Mouse (Mus musculus): ENCODE measurements at regions not wholly inside any gene's neighbourhood (a gene's known extent, or its start where the extent isn't known, plus 50 kb on each side); places are given as distances from the start of the nearest gene placed in this dataset.

DNA sequence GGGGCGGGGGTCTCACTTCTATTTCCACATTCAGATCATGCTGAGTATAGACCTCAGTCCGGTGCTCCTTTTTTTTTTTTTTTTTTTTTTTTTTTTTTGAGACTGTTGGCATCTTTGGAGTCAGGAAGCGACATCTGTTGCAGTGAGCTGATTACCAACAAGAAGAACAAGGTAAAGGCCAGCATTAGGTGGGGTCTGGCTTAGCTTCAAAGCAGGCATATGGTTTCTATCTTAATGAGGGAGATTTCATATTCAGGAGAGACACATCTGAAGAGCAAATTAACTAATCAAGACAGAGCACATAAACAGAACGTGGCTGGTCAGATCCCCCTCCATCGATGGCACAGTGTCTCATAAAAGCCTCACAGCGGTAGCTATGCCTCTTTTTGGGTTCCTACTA, 132.6 kb downstream of the Fzd1 start:
- Histone ChIP-seq H3K4me3 (ENCODE audit: low read depth, low read length) (no peak overlapping the region), H3K4me2 (ENCODE audit: low read length) (no peak overlapping the region), H3K4me1 (ENCODE audit: control insufficient read depth, insufficient read depth, low read length) (peaks cover 17% of the 10 kb centered on the region), H3K9ac (ENCODE audit: low read length) (no peak overlapping the region), H3K36me3 (ENCODE audit: control insufficient read depth, insufficient read depth, low read length) (no peaks in the 10 kb centered on the region), H3K27ac (ENCODE audit: low read depth, low read length) (no peak overlapping the region), H3K27me3 (replicated peaks; ENCODE audit: control insufficient read depth, insufficient read depth, low read length) (no peaks in the 10 kb centered on the region), H3K9me3 (replicated peaks; ENCODE audit: control insufficient read depth, low read length) (no peaks in the 10 kb centered on the region)
- DNase-seq (ENCODE audit: low spot score) (peak; percentile 38), ATAC-seq (no peak; the same call in 1 of the 2 replicates)
- WGBS: 55% methylated on average over 6 of the region's 6 CpGs

DNA sequence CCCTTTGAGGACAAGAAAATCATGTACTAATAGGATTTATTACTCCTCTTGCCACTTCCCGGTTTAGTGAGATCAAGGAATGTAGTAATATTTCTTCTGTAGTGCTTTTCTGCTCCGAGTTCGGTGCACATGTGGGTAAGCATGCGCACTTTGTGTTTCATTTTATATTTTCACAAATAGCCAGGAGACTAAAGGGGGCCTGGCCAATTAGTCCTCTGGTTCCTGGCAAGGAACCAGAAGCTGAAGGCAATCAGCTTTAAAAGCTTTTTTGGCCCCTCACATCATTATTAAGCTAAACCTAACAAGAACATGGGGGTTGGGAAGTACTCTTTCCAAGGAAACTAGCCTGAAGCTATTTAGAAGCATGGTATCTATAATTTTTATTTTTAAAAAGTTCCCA, 134.2 kb downstream of the Fzd1 start:
- Histone ChIP-seq H3K27me3 (replicated peaks; ENCODE audit: control insufficient read depth, insufficient read depth, low read length) (no peaks in the 10 kb centered on the region), H3K4me3 (ENCODE audit: low read depth, low read length) (no peak overlapping the region), H3K4me2 (ENCODE audit: low read length) (no peak overlapping the region), H3K9me3 (replicated peaks; ENCODE audit: control insufficient read depth, low read length) (no peaks in the 10 kb centered on the region), H3K9ac (ENCODE audit: low read length) (no peak overlapping the region), H3K36me3 (ENCODE audit: control insufficient read depth, insufficient read depth, low read length) (no peaks in the 10 kb centered on the region), H3K27ac (ENCODE audit: low read depth, low read length) (no peak overlapping the region), H3K4me1 (ENCODE audit: control insufficient read depth, insufficient read depth, low read length) (peaks cover 17% of the 10 kb centered on the region)
- WGBS: 9% methylated on average over 4 of the region's 4 CpGs
- peak; percentile 88 for DNase-seq (ENCODE audit: low spot score)
- peak; percentile 78 for ATAC-seq

DNA sequence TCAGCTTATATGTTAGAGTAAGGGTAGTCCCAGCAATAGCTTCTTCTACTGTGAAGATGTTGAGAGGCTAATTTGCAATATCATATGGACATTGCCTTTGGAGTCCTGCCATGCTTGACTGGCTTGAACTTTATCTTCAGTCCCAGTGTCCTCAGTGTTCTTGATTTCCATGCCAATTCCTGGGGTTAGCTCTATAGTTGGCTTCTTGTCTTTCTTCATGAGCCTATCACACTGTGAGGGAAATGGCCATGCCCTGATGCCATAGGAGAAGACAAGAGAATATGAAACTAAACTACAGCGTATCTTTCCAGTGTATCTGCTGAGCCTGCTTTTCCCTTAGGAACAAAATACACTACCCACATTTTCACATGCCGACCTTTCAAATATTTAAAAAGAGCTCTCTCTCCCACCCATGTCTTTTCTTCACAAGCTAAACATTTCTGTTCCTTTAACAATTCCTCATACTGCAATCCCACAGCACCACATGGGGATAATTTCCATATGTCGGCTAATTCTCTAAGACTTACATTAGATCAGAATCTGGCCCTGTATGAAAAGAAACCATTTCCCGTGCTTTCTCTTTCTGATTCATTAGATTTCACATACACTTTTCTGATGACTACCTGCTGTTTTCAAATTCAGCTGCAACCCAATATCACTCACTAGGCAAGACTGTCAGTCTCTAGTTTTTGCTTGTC, 137.2 kb downstream of the Fzd1 start:
- no peak for ATAC-seq
- Histone ChIP-seq H3K36me3 (ENCODE audit: control insufficient read depth, insufficient read depth, low read length) (no peaks in the 10 kb centered on the region), H3K27ac (ENCODE audit: low read depth, low read length) (no peak overlapping the region), H3K4me3 (ENCODE audit: low read depth, low read length) (no peak overlapping the region), H3K9ac (ENCODE audit: low read length) (no peak overlapping the region), H3K27me3 (replicated peaks; ENCODE audit: control insufficient read depth, insufficient read depth, low read length) (no peaks in the 10 kb centered on the region), H3K9me3 (replicated peaks; ENCODE audit: control insufficient read depth, low read length) (no peaks in the 10 kb centered on the region), H3K4me1 (ENCODE audit: control insufficient read depth, insufficient read depth, low read length) (peaks cover 17% of the 10 kb centered on the region), H3K4me2 (ENCODE audit: low read length) (no peak overlapping the region)
- peak; percentile 20 for DNase-seq (ENCODE audit: low spot score)
- WGBS: 63% methylated on average over 4 of the region's 4 CpGs

DNA sequence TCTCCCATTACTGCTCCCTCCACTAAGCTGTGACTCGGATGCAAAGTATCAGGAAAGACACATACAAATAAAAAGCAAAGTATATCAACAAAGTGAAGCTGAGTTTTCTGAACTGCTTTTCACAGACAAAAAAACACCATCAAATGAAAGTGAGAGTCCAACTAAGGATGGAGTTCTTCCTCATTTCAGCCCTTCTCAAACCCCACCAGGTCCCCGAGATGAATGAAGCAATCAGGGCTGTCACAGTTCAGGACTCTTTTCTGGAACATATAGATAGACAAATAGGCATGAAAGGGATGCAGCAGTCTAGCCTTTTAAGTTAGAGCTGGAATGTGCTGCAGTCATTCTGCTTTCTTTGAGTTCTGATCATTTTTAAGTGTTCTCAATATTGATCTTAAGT, 142.6 kb downstream of the Fzd1 start:
- ATAC-seq: no peak
- 85% methylated on average over 2 of the region's 2 CpGs for WGBS
- no peak overlapping the region for H3K9ac ChIP-seq (ENCODE audit: low read length)

DNA sequence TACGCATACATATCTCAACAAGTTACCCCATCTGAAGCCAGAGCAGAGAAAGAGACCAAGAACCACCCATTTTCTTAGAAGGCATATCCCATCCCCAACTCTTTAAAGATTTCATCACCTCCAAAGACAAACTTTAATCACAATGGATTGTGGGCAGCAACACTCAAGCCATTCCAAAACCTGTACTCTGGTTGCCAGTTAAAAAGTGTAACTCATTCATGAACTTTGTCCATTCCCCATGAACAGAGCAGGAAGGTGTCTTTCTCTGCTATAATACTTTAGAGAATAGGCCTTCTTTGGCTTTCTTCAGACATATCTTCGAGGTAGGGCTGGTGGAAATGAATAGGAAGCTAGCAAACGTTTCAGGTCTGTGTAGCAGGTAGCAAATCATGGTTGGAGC, 160.4 kb downstream of the Fzd1 start:
- no peak overlapping the region for H3K27ac ChIP-seq (ENCODE audit: low read depth, low read length)
- no peaks in the 10 kb centered on the region for H3K4me1 ChIP-seq (ENCODE audit: control insufficient read depth, insufficient read depth, low read length)
- H3K9me3 ChIP-seq (replicated peaks; ENCODE audit: control insufficient read depth, low read length): no peaks in the 10 kb centered on the region
- ATAC-seq (no peak), DNase-seq (ENCODE audit: low spot score) (no peak)
- no peak overlapping the region for H3K4me3 ChIP-seq (ENCODE audit: low read depth, low read length)
- H3K4me2 ChIP-seq (ENCODE audit: low read length): no peak overlapping the region
- no peak overlapping the region for H3K9ac ChIP-seq (ENCODE audit: low read length)
- H3K36me3 ChIP-seq (ENCODE audit: control insufficient read depth, insufficient read depth, low read length): no peaks in the 10 kb centered on the region
- WGBS: 91% methylated on average over 3 of the region's 3 CpGs
- H3K27me3 ChIP-seq (replicated peaks; ENCODE audit: control insufficient read depth, insufficient read depth, low read length): no peaks in the 10 kb centered on the region

More for the DNA sequence above, 142.6 kb downstream of the Fzd1 start:
- Histone ChIP-seq H3K4me2 (ENCODE audit: low read length) (no peak overlapping the region), H3K4me3 (ENCODE audit: low read depth, low read length) (no peak overlapping the region), H3K4me1 (ENCODE audit: control insufficient read depth, insufficient read depth, low read length) (no peaks in the 10 kb centered on the region), H3K27me3 (replicated peaks; ENCODE audit: control insufficient read depth, insufficient read depth, low read length) (no peaks in the 10 kb centered on the region), H3K27ac (ENCODE audit: low read depth, low read length) (no peak overlapping the region), H3K36me3 (ENCODE audit: control insufficient read depth, insufficient read depth, low read length) (no peaks in the 10 kb centered on the region), H3K9me3 (replicated peaks; ENCODE audit: control insufficient read depth, low read length) (no peaks in the 10 kb centered on the region)
- DNase-seq (ENCODE audit: low spot score): no peak

DNA sequence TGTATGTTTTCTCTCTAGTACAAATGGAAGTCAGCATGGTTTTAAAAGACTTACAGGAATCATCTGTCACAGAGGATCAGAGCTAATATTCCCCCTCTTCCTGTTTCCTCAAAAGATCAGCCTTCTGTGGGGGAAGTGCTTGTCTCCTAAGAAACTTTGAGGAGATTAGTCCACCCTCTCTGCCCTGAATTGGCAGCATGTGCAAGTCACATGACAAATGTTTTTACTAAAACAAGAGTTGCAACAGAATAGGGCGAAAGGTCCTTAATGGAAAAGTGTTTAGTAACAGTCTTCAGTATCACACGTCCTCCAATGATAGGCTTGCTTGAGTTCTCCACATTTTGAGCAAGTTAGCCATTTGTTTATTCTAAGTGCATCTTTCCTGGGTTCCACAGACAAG, 162.8 kb downstream of the Fzd1 start:
- DNase-seq (ENCODE audit: low spot score): no peak
- WGBS: 54% methylated on average over 2 of the region's 2 CpGs

DNA sequence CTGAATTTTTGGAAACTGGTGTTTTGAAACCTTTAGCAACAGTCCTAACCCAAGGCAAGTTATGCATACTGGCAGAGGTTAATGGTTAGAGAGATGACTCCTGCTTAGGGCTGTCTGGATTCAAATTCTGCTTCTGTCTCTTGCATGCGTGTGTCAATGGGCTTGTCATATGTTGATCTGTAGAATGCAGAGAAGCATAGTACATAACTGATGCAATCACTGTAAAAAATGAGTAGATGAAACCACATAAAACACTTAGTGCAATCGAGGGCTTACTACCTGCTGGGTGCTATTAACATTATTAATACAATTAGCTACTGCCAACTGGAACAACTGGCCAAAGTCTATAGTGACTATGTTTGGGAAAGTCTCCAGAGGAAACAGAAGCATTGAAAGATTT, 163.3 kb downstream of the Fzd1 start:
- Histone ChIP-seq H3K4me3 (ENCODE audit: low read depth, low read length) (no peak overlapping the region), H3K4me1 (ENCODE audit: control insufficient read depth, insufficient read depth, low read length) (no peaks in the 10 kb centered on the region), H3K36me3 (ENCODE audit: control insufficient read depth, insufficient read depth, low read length) (no peaks in the 10 kb centered on the region), H3K4me2 (ENCODE audit: low read length) (no peak overlapping the region), H3K9me3 (replicated peaks; ENCODE audit: control insufficient read depth, low read length) (no peaks in the 10 kb centered on the region), H3K27ac (ENCODE audit: low read depth, low read length) (no peak overlapping the region), H3K27me3 (replicated peaks; ENCODE audit: control insufficient read depth, insufficient read depth, low read length) (no peaks in the 10 kb centered on the region), H3K9ac (ENCODE audit: low read length) (no peak overlapping the region)
- whole genome bisulfite sequencing: 66% methylated on average over 2 of the region's 2 CpGs
- no peak for DNase-seq (ENCODE audit: low spot score)
- ATAC-seq: no peak

More for the DNA sequence above, 162.8 kb downstream of the Fzd1 start:
- H3K9ac ChIP-seq (ENCODE audit: low read length): no peak overlapping the region
- H3K4me2 ChIP-seq (ENCODE audit: low read length): no peak overlapping the region
- no peak for ATAC-seq
- H3K9me3 ChIP-seq (replicated peaks; ENCODE audit: control insufficient read depth, low read length): no peaks in the 10 kb centered on the region
- H3K4me3 ChIP-seq (ENCODE audit: low read depth, low read length): no peak overlapping the region
- H3K27ac ChIP-seq (ENCODE audit: low read depth, low read length): no peak overlapping the region
- no peaks in the 10 kb centered on the region for H3K27me3 ChIP-seq (replicated peaks; ENCODE audit: control insufficient read depth, insufficient read depth, low read length)
- H3K4me1 ChIP-seq (ENCODE audit: control insufficient read depth, insufficient read depth, low read length): no peaks in the 10 kb centered on the region
- no peaks in the 10 kb centered on the region for H3K36me3 ChIP-seq (ENCODE audit: control insufficient read depth, insufficient read depth, low read length)

DNA sequence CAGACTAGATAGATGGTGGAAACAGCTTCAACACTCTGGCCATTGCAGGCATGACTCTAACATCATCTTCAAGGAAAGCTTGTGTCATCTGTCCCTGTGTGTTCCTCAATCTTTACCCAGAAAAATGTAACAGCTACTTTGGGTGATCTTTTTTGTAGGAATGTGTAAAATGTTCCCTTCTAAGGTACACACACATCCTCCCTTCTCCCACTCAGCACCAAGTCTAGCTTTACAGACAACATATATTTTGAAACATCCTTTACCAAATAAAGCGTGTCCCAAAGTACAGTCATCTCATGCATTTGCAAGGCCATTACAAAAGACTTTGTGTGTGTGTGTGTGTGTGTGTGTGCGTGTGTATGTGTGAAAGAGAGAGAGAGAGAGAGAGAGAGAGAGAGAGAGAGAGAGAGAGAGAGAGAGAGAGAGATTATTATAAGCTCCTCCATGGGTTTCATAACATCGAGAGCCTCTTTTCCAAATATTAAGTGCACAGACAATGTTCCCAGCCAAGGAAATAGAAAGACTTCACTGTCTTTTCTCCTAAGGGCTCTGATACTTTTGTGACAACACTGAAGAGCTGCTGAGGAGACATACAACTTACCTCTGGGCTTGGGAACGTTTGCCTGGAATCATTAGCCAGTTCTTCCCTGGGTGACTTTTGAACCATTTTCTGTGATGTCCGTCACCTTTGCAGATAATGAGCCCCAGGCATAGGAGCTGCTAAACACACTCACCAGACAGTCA, 164.0 kb downstream of the Fzd1 start:
- Histone ChIP-seq H3K4me2 (ENCODE audit: low read length) (no peak overlapping the region), H3K27me3 (replicated peaks; ENCODE audit: control insufficient read depth, insufficient read depth, low read length) (no peaks in the 10 kb centered on the region), H3K4me1 (ENCODE audit: control insufficient read depth, insufficient read depth, low read length) (no peaks in the 10 kb centered on the region), H3K27ac (ENCODE audit: low read depth, low read length) (no peak overlapping the region), H3K36me3 (ENCODE audit: control insufficient read depth, insufficient read depth, low read length) (no peaks in the 10 kb centered on the region), H3K4me3 (ENCODE audit: low read depth, low read length) (no peak overlapping the region), H3K9ac (ENCODE audit: low read length) (no peak overlapping the region), H3K9me3 (replicated peaks; ENCODE audit: control insufficient read depth, low read length) (no peaks in the 10 kb centered on the region)
- DNase-seq (ENCODE audit: low spot score) (no peak), ATAC-seq (no peak)
- 84% methylated on average over 5 of the region's 5 CpGs for WGBS

DNA sequence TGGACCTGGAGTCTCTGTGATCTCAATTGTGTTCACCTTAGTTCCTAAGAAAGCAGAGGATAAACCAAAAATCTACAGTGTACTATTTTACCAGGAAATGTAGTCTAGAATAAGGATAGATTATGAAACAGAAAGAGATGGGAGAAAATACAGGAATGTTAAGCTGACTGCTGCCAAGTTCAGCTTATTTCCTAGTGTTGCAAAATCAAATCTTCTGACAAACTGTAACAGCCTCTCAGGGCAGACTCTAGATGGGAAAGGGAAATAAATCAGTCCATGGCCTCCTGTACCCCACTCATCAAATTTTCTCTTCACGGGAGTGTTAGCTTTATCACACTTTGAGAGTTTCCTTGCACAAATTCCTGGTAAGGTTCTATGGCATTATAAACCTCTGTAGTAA, 166.1 kb downstream of the Fzd1 start:
- 94% methylated on average over 1 of the region's 1 CpGs for WGBS
- Histone ChIP-seq H3K4me3 (ENCODE audit: low read depth, low read length) (no peak overlapping the region), H3K9me3 (replicated peaks; ENCODE audit: control insufficient read depth, low read length) (no peaks in the 10 kb centered on the region), H3K4me1 (ENCODE audit: control insufficient read depth, insufficient read depth, low read length) (no peaks in the 10 kb centered on the region), H3K36me3 (ENCODE audit: control insufficient read depth, insufficient read depth, low read length) (no peaks in the 10 kb centered on the region), H3K9ac (ENCODE audit: low read length) (no peak overlapping the region), H3K4me2 (ENCODE audit: low read length) (no peak overlapping the region), H3K27ac (ENCODE audit: low read depth, low read length) (no peak overlapping the region), H3K27me3 (replicated peaks; ENCODE audit: control insufficient read depth, insufficient read depth, low read length) (no peaks in the 10 kb centered on the region)
- DNase-seq (ENCODE audit: low spot score) (no peak), ATAC-seq (no peak)
